Mouse (Mus musculus) stomach, postnatal 0 days (tissue): ENCODE measurements around the gene Actn2. TPM values are rescaled to one million over a fixed set of nuclear protein-coding genes. Genes with fewer than 3 reads are reported as not detected.

Source experiments
- ATAC-seq: fragments of 200-750 bp; cut with Nextera tagmentation; 2 replicates; pipeline ENCODE4 v1.8.0; 2017; ENCODE audit not compliant: low FRiP score, low TSS enrichment
- DNase-seq: peaks from one replicate; pipeline ENCODE4 v3.0.0-alpha.2; 2016; ENCODE audit warnings: low spot score
- H3K27ac ChIP-seq: fragments of 300-500 bp; sonication (generic); replicated peaks from 2 replicates; pipeline ENCODE4 v1.5.1; 2014; ENCODE audit warnings: mild to moderate bottlenecking, control low read depth
- H3K27me3 ChIP-seq: fragments of 300-500 bp; sonication (generic); 2 replicates; pipeline ENCODE4 v1.6.1; 2014; ENCODE audit warnings: low read length; ENCODE audit not compliant: control insufficient read depth, insufficient read depth
- H3K36me3 ChIP-seq: fragments of 300-500 bp; sonication (generic); 2 replicates; pipeline ENCODE4 v1.6.1; 2014; ENCODE audit warnings: low read length, mixed read lengths; ENCODE audit not compliant: control insufficient read depth, insufficient read depth
- H3K4me1 ChIP-seq: fragments of 300-500 bp; sonication (generic); replicated peaks from 2 replicates; pipeline ENCODE4 v1.6.1; 2014; ENCODE audit warnings: antibody characterized with exemption; ENCODE audit not compliant: control insufficient read depth, insufficient read depth
- H3K4me2 ChIP-seq: fragments of 300-500 bp; sonication (generic); replicated peaks from 2 replicates; pipeline ENCODE4 v1.6.1; 2014; ENCODE audit warnings: low read depth, mild to moderate bottlenecking, control low read depth, moderate library complexity
- H3K4me3 ChIP-seq: fragments of 300-500 bp; sonication (generic); 2 replicates; pipeline ENCODE4 v1.5.1; 2014; ENCODE audit warnings: low read depth, low read length, control low read depth
- H3K9ac ChIP-seq: fragments of 300-500 bp; sonication (generic); 2 replicates; pipeline ENCODE4 v1.6.1; 2014; ENCODE audit warnings: mild to moderate bottlenecking, low read length, control low read depth, mixed read lengths
- H3K9me3 ChIP-seq: fragments of 300-500 bp; sonication (generic); 2 replicates; pipeline ENCODE4 v1.6.1; 2016; ENCODE audit warnings: low read length; ENCODE audit not compliant: control insufficient read depth
- CTCF ChIP-seq: IDR thresholded peaks from 2 replicates; pipeline ENCODE4 v1.5.1; 2016; ENCODE audit warnings: antibody characterized with exemption, low read depth, mild to moderate bottlenecking, moderate library complexity
- EP300 ChIP-seq: optimal IDR thresholded peaks from 2 replicates; pipeline ENCODE3; 2016; ENCODE audit warnings: antibody characterized with exemption
- WGBS: fragments of 180-500 bp; shearing (Covaris S2); extraction: QIAGEN DNeasy Blood & Tissue Kit; methylation state at CpG from one replicate; pipeline ENCODE4 v1.1.7; 2014; 5-methylcytosine and 5-hydroxymethylcytosine counted together
- polyA plus RNA-seq: library from polyadenylated mRNA; unstranded; fragments of >200 nt; fragmentation: Nextera tagmentation; extraction: Ambion mirVana; gene quantifications from 2 replicates; pipeline ENCODE4 v1.2.1, GENCODE M21; 2015

The Actn2 gene
- polyA plus RNA-seq = 2.3 and 2.8 TPM in 2 replicates

DNA sequence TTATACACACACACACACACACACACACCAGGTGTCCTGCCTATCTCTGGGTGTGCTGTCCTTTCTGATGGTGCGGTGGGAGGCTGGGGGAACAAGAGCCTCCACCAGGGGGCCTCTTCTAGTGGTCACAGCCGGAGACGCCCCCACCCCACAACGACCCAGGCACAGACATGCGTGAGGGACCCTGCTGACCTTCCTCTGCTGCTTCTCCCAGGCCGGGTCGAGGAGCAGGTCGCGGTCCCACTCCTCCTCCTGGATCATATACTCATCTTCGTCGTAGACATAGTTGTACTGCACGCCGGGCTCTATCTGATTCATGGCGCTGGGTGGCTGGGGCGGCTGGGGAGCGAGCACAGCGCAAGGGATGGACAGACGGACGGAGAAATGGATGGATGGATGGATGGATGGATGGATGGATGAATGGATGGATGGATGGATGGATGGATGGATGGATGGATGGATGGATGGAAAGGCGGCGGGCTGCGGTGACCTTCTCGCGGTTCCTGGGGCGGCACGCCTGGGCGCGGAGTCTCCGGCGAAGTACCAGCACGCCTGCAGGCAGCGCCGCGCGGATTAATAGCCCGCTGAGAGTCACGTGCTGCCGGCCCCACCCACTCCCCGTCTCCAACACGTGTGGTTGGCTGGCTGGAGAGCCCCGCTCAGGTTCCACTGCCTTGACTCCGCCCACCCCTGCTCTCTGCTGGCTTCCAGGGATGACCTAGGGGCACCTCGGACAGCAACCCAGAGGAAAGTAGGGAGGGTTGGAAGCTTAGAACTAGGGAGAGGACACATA is at the start of gene Actn2:
TSS of gene Actn2 (minus strand) at position 578 of the 793 bp plus-strand sequence.
- under 1% methylated on average over 42 of the region's 43 CpGs for WGBS
- peak; percentile 88 for DNase-seq
- no peak within 1 kb of the TSS for H3K27ac ChIP-seq
- TF ChIP-seq EP300 = no peak
- peak; percentile 35 for TF ChIP-seq CTCF
- H3K4me3 ChIP-seq = 0 out of 2 replicates have a peak within 1 kb of the TSS, but pooled peaks have one; percentile 12
- ATAC-seq = peak; percentile 95
- peak within 1 kb of the TSS; percentile 54 for H3K4me2 ChIP-seq
- 0 out of 2 replicates have a peak within 1 kb of the TSS, but pooled peaks have one; percentile 27 for H3K9ac ChIP-seq
- H3K36me3 ChIP-seq = no peaks in the 10 kb centered on the region
- no peaks in the 10 kb centered on the region for H3K27me3 ChIP-seq
- H3K4me1 ChIP-seq = peaks cover 3% of the 10 kb centered on the region; the same call in 1 of the 2 replicates
- no peaks in the 10 kb centered on the region for H3K9me3 ChIP-seq

DNA sequence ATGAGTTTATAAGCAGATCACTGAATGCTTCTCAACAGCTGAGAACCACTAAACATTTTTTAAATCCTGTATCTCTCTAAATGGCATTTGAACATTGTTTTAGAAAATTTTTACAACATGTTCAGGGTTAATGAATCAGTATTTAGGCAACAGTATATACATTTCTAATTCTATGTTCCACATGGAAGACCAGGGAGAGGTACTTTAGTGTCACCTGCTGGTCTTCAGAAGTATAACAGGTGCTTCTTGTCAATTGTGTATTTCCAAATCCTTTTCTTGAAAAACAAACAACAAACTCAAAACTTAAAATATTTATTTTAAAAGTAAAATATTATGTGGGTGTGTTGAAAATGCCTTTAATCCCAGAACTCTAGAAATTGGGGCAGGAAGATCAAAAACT is 45.7 kb upstream of the Actn2 start:
- no peak for DNase-seq
- H3K9ac ChIP-seq = no peak overlapping the region
- TF ChIP-seq CTCF = peak; percentile 90
- TF ChIP-seq EP300 = no peak
- no peak overlapping the region for H3K4me3 ChIP-seq
- no peaks in the 10 kb centered on the region for H3K9me3 ChIP-seq
- H3K27ac ChIP-seq = no peak overlapping the region
- ATAC-seq = no peak
- no peaks in the 10 kb centered on the region for H3K4me1 ChIP-seq
- no peaks in the 10 kb centered on the region for H3K27me3 ChIP-seq
- no peak overlapping the region for H3K4me2 ChIP-seq
- no peaks in the 10 kb centered on the region for H3K36me3 ChIP-seq

GRCm38 (mm10) chr13:12384796-12385195 is 44.2 kb upstream of the Actn2 start:
- Histone ChIP-seq H3K4me1 (no peaks in the 10 kb centered on the region), H3K27me3 (no peaks in the 10 kb centered on the region), H3K27ac (no peak overlapping the region), H3K9me3 (no peaks in the 10 kb centered on the region), H3K4me3 (no peak overlapping the region), H3K36me3 (no peaks in the 10 kb centered on the region), H3K9ac (no peak overlapping the region), H3K4me2 (no peak overlapping the region)
- TF ChIP-seq EP300 (no peak), CTCF (no peak)
- DNase-seq = no peak
- no peak for ATAC-seq

DNA sequence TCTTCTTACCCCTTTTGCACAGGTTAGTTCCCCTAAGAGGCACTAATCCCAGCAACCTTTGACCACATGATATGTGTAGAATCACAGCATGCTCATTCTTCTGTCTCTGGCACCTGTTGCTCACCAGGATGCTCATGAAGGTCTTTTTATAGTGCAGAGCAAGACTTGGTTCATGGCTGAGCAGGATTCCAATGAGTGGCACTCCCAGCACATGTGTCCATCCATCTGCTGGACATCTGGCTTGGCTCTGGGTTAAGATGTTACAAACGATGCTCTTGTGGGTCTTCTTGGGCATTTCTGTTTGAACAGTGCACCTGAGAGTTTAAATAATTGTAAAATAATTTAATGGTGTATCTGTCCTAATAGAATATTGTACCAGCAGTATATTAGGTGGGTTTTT is 36.2 kb upstream of the Actn2 start:
- Histone ChIP-seq H3K9ac (no peak overlapping the region), H3K27me3 (no peaks in the 10 kb centered on the region), H3K4me1 (no peaks in the 10 kb centered on the region), H3K4me2 (no peak overlapping the region), H3K36me3 (no peaks in the 10 kb centered on the region), H3K27ac (no peak overlapping the region), H3K9me3 (no peaks in the 10 kb centered on the region), H3K4me3 (no peak overlapping the region)
- DNase-seq = no peak
- WGBS = 65% methylated on average over 1 of the region's 1 CpGs
- TF ChIP-seq CTCF (no peak), EP300 (no peak)
- ATAC-seq = no peak

DNA sequence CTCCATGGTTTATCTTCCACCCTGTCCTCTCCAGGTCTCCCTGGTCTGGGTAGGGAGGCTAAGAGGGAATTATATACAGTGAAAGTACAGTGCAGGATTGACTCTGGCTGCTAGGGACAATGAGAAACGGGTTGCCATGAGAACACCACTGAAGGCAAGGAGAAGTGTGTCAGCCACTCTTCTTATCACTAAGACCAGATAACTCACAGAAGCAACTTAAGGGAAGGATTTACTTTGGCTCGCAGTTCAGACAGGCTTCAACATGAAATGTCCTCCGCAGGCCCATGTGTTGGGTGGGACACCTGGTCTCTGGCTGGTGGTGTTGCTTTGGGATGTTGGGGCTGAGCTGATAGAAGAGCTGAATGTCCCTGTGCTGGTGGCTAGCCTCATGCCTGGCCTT is 32.2 kb upstream of the Actn2 start:
- no peak overlapping the region for H3K4me3 ChIP-seq
- no peak overlapping the region for H3K9ac ChIP-seq
- H3K27me3 ChIP-seq = no peaks in the 10 kb centered on the region
- ATAC-seq = no peak
- no peaks in the 10 kb centered on the region for H3K9me3 ChIP-seq
- H3K4me2 ChIP-seq = no peak overlapping the region
- 66% methylated on average over 3 of the region's 3 CpGs for WGBS
- no peaks in the 10 kb centered on the region for H3K36me3 ChIP-seq
- DNase-seq = no peak
- H3K27ac ChIP-seq = no peak overlapping the region
- no peaks in the 10 kb centered on the region for H3K4me1 ChIP-seq
- no peak for TF ChIP-seq EP300
- TF ChIP-seq CTCF = no peak

GRCm38 (mm10) chr13:12369930-12370329 is 29.4 kb upstream of the Actn2 start:
- Histone ChIP-seq H3K9me3 (no peaks in the 10 kb centered on the region), H3K9ac (no peak overlapping the region), H3K27me3 (no peaks in the 10 kb centered on the region), H3K4me2 (no peak overlapping the region), H3K4me3 (no peak overlapping the region), H3K4me1 (no peaks in the 10 kb centered on the region), H3K27ac (no peak overlapping the region), H3K36me3 (no peaks in the 10 kb centered on the region)
- 77% methylated on average over 11 of the region's 11 CpGs for WGBS
- DNase-seq = no peak
- TF ChIP-seq EP300 (no peak), CTCF (no peak)
- ATAC-seq = no peak
